Mouse (Mus musculus) induced T-regulatory cell, adult 2 months (primary cell): ENCODE results near the gene Gm11027.

Experiments
- DNase-seq: peaks from one replicate; pipeline ENCODE4 v3.0.0-alpha.2; 2012; ENCODE audit warnings: low read depth

Gene Gm11027

DNA sequence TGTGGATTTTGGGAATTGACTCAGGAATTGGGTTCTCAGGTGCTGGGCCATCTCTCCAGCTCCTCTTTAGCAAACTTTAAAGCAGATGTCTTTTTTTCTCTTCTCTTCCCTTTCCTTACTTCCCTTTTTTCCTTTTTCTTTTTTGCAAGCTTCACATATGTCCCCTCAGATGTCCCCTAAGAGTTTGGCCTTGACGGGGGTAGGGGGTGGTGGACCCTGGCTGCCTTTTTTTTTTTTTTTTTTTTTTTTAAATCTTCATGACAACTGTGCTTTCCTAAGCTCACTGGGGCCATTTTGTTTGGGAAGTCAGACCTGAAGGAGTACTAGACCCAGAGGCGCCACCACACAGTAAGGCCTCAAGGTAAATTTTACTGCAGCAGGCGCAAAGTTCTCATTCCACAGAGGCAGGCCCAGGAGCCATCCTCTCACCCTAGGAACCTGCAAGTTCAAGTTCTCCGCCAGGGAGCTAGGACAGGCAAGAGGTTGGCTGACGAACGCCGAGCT is 5.0 kb downstream of the Gm11027 start:
- no peak for DNase-seq

DNA sequence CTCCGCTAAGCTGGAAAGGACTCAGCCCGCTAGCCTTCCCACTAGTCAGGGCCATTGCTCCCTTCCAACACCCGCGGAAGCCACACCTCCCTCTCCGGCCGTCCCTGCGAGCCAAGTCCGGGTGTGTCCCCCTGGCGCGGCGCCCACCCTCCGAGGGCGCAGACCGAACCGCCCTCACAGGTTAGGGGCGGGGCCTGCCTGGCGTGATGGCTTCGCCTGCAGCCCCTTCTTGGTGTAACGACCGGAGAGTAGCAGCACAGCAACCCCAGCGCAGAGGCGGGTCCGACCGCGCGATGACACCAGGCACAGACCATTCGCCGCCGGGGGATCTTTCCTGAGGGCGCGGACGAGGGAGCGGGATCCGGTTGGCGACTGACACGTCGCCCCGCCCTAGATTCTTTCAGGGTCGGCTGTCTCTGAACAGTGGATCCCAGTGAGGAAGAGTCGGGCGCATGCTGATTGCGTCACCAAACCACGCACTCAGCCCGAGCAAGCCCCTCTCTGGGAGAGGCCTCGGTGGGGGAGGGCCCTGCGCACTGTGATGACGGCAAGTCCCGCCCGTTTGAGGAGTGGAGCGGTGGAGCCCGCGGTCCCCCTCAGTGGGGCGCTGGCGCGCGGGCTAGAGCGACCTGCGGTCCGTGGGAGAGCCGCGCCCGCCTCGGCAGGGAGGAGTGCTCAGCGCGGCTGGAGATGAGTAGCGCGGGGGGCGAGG is 5.6 kb downstream of the Gm11027 start, which contains the start of gene Esyt2:
Gene Esyt2 (plus strand): TSS at position 544 of the 712 bp plus-strand sequence.
- peak; percentile 99 for DNase-seq

DNA sequence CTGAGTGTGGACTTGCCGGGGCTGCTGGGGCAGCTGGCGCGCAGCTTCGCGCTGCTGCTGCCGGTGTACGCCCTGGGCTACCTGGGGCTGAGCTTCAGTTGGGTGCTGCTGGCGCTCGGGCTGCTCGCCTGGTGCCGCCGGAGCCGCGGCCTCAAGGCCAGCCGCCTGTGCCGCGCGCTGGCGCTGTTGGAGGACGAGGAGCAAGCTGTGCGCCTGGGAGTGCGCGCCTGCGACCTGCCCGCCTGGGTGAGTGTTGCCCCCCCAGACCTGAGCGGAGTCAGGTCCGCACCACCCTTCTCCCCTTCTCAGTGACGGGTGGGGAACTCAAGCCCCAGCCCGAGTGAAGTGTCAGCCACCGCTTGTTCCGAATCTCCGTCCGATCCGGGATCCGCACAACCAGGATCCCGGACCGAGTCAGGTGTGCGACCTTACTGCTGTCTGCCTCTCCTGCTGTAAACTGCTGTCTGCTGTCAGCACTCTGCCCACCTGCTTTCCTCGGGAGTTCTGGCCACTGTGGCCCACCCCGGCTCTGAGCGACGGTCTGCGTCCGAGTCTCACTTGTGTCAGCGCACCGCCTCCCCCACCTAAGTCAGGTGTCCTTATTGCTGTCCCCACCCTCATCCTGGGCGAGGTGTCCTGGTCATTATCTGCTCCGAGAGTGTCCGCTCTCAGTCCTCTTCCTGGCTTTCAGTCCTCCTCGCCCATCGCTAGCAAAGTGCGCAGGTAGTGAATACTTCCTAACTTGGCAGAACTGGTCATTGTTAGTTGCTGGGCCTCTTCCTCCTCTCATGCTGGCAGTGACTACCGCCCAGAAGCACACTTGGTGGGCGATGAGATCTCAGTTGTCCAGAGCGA is 6.5 kb downstream of the Gm11027 start:
- DNase-seq: peak; percentile 60

DNA sequence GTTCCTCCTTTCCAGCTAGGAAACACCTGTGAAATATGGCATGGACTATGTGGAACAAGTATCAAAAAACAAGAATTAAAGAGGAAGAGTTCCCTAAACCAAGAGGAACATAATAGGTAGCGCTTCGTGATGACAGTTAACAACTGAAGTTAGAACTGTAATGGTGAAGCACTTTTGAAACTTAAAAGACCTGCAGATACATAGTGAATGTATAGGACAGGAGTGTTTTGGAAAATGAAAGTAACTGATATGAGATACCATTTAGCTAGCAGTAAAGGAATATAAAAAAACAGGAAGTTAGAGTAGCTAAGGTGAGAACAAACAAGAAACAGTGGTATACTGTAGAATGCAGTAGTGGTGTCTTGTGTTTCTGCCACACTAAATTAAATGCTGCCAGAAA is 7.7 kb downstream of the Gm11027 start:
- peak; percentile 77 for DNase-seq

DNA sequence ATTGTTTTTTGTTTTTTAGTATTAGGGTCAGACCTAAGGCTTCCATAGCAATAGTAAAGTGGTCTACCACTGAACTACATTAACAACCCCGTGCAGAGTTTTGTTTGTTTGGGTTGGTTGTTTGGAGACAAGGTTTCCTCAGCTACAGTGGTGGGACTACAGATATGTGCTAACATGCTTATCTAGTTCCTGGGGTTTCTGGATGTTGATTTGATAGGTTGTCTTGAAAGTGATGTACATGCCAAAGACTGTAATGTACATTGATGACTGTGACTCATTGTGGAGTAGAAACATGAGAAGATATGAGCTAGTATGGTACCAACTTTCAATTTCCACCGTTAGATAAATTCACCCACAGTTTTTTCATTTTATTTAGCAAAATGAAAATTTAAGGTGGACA is 8.3 kb downstream of the Gm11027 start:
- DNase-seq: peak; percentile 73

DNA sequence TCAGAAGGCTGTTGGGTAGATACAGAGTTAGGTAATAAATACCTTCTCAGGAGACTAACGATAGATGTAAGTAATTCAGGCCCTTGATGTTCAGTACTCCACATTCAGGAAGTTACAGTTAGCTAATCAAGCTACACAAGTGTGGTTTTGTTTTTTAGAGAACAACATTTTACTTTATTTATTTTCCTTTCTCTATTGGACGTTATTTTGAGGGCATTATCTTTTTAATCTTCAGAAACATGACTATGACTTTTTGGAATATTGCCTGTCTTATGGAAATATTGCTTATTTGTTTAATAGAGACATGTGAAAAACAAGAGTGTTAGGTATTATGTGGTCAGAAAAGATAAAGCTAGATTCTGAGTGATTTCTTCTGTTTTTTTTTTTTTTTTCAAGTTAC is 18.0 kb downstream of the Gm11027 start:
- no peak for DNase-seq

DNA sequence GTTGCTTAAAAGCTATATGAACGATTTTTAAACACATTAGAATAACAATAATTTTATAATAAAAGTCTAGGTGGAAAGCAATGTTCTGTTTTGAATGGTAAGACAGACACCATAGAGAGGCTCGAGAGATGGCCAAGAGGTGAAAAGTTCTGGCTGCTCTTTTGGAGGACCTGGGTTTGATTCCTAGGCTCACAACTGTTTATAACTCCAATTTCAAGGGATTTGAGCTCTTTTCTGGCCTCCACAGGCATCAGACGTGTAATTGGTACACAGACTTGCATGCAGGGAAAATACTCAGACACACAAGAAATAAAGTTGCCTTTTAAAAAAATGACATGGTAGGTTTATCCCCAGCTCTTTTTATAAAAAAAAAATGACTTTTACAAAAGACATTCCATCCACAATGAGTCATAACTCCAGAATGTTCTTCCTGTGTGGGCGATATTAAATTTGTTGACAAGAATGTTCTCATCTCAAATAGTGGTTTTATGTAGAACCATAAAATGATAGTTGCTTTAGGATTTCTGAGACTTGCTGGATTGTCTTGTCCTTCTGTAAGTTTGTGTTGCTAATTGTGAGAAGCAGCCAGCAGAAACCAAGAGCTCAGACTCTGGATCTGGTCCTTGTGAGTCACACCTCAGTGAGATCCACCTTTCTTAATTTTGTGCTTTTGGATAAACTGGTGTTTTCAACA is 18.6 kb downstream of the Gm11027 start:
- peak; percentile 26 for DNase-seq

DNA sequence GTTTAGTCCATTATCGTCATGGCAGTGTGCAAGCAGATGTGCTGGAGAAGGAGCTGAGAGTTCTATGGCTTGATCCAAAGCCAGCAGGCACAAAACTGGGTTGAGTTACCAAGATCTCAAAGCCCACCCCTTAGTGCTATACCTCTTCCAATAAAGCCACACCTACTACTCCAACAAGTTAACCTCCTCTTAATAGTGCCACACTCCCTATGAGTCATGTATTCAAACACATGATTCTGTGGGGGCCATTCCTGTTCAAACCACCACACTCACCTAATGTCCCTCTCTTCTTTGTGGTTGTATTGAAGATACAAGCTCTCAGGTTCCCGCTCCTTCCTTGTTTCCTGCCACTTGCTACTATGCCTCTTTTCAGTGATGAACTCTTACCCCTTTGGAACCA is 24.7 kb downstream of the Gm11027 start:
- DNase-seq: no peak

DNA sequence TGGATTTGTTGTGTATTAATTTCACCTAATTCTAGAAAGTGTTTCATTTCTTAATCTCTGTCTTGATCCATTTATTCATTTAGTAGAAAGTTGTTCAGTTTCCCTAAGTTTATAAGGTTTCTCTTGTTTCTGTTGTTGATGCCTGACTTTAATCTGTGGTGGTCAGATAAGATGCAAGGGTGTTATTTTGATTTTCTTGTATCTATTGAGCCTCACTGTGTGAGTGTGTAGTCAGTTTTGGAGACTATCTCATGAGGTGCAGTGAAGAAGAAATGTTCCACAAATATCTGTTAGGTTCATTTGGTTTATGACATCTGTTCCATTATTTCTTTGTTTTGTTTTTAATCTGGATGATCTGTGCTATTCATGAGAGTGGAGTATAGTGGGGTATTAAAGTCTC is 27.0 kb downstream of the Gm11027 start:
- no peak for DNase-seq

DNA sequence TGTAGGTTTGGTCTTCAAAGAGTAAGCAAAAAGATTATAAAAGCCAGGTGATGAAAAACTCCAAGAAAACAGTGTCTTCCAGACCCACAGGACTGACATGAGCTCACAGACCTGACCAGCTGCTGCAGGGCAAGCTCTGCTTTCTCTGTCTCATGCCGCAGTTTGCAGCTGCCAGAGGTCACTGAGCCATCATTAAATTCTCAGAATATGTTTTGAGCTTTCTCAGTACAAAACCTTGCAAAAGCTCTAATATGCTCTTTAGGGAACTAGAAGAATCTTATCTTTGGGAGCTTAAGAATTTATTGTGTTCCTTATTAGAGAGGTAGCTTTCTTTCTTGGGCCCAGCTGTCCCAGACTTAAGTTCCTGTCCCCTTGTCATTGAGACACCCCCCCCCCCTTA is 30.9 kb downstream of the Gm11027 start:
- no peak for DNase-seq

DNA sequence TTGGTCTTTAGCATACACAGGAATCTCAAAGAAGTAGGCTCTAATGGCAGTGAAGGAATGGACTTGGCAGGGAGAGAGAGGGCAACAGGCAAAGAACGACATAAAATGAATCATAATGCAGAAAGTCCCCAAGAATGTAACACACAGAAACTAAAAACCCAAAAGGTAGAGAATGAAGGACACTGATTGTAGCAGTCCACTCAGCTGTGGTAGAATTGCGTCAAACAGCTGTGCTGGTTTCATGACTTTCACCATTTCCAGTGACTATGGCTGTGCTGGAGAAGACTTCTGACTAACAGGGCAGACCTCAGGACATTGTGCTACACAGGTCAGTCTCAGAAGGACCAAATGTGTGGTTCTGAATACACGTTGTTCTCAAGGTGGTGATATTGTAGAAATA is 32.7 kb downstream of the Gm11027 start:
- no peak for DNase-seq

DNA sequence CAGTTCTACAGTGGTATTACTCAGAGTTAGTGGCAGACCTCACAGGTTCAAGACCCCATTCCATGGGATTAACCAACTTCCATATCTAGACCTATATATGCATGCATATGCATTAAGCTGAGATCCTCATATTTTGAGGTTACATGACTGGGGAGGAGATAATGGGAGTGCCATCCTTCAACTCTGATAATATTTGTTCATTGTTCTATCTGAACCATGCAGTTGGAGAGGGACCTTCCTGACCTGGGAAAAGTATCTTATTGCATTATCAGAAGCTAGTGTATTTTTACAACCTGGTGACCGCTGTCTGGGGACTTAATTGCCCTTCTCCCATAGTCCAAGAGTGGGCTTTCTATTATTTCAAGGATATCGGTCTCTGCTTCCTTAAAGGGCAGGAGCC is 33.4 kb downstream of the Gm11027 start:
- no peak for DNase-seq

DNA sequence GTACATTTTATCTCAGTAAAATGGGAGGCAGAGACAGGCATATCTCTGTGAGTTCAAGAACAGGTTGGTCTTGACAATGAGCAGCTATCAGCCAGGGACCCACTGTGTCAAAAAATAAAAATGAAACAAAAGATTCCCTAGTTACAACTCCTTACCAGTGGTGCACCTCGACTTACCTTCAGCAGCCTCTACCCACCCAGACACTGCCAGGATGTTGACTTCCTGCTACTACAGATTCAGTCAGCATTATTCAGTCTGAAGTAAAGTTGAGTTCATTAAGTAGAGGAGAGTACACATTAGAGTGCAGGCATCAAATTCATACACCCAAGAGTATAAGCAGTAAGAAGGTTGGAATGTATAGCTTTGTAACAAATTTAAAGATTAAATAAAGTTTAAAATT is 38.6 kb downstream of the Gm11027 start:
- DNase-seq: peak; percentile 62

DNA sequence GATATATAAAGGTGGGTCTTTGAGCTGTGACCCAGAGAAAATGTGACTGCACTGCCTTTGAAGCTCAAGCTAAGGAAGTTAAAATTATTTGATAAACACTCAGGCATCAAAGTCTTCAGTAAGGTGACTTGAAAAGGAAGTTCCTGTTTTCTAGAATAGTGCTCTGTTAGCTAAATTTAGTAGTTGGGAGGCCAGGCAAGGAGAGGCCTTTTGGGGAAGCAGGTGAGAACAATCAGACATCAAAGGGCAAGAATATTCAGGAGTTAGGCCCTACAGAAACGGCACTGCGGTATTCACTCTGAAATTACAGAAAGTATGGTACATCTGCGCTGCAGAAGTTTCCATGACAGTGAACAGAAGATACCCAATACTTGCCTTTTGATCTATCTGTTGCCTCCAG is 40.3 kb downstream of the Gm11027 start:
- DNase-seq: peak; percentile 57

DNA sequence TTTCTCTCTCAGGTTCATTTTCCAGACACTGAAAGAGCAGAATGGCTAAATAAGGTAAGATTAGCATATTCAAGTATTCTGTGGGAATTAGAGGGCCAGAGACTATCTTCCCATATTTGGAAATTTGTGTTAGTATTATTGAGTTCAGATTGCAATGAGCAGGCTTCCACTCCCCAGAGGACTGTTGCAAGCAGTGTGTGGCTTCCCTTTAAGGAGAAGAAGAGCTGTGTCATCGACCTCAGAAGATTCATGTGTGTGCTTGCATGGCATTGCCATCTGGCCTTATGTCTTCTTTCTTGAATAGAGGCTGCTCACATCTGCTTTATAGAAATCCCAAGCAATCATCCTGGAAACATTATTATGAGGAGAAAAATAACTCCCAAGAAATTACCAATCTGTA is 42.6 kb downstream of the Gm11027 start:
- DNase-seq: no peak
